Mouse (Mus musculus) liver (tissue): Measurements from ENCODE around the gene Magea6.
"Not testable (repeated sequence)": the region's sequence is repeated elsewhere in the genome, so short reads cannot be mapped to it uniquely, and the experiment has no call there.

Source experiments
- DNase-seq: peaks from one replicate; pipeline ENCODE4 v3.0.0-alpha.2; 2020; ENCODE audit warnings: mixed read lengths

Gene Magea6

DNA sequence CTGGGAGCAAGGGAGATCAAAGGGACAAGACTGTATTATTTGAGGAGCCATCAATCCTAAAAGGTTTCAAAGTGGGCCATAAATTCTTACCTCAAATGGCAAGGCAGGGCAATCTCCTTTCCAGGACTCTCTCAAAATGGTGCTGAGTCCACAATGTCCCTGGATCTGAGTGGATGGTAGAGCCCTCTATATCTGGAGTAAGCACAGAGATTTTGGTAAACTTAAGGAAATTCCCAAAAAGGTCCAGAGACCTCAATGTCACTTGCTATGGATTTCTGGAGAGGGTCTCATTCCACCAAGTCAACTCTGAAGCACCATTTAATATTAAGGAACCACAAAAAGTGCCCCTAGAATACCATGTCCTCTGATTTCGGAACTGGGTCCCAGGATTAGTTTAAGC, at the start of gene Magea6:
Gene Magea6, minus strand, starts transcription at position 101 of the 400 bp plus-strand sequence.
- not testable (repeated sequence) for DNase-seq

- DNase-seq: not testable (repeated sequence)
These were observed 13.6 kb upstream of the Magea6 start, which contains the start of gene Magea3 for GRCm38 (mm10) chrX:154949405-154949804. TSS of gene Magea3 (minus strand) at chrX:154949505.

DNA sequence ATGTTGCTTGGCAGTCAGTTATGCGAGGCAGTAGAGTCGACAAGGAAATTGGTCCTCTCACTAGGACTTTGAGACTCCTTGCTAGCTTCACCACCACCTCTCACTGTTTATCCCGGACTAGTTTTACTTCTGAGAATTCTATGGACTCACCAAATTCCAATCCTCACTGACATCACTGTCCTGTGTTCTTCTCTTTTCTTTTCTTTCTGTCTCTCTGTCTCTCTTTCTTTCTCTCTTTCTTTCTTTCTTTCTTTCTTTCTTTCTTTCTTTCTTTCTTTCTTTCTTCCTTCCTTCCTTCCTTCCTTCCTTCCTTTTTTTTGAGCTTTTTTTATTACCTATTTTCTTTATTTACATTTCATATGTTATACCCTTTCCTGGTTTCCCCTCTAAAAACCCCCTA, 45.6 kb downstream of the Magea6 start, which contains the start of gene Cldn34b1:
Gene Cldn34b1, minus strand, starts transcription at position 101 of the 400 bp plus-strand sequence.
- DNase-seq: not testable (repeated sequence)
